Mouse (Mus musculus): ENCODE results near the gene Ostf1.

Ostf1 gene

GRCm38 (mm10) chr19:18568828-18569430 is 62.7 kb downstream of the Ostf1 start:
- in situ Hi-C loops (cut with MseI, MboI) = loop anchor here in 1 of 2 experiments (25.0 kb wide), 1 partner anchor 707 kb away; no protein-coding TSS in a partner anchor

GRCm38 (mm10) chr19:18567936-18568827 is 63.4 kb downstream of the Ostf1 start:
- in situ Hi-C loops (cut with MseI, MboI) = loop anchor here in 1 of 2 experiments (25.0 kb wide), 1 partner anchor 706 kb away; no protein-coding TSS in a partner anchor

GRCm38 (mm10) chr19:18567501-18567900 is 64.1 kb downstream of the Ostf1 start:
- in situ Hi-C loops (cut with MseI, MboI) = loop anchor here in 1 of 2 experiments (25.0 kb wide), 1 partner anchor 705 kb away; no protein-coding TSS in a partner anchor

- in situ Hi-C loops (cut with MseI, MboI) = loop anchor here in 1 of 2 experiments (25.0 kb wide), 1 partner anchor 695 kb away; no protein-coding TSS in a partner anchor
Measured at GRCm38 (mm10) chr19:18557708-18558107, 73.9 kb downstream of the Ostf1 start.

DNA sequence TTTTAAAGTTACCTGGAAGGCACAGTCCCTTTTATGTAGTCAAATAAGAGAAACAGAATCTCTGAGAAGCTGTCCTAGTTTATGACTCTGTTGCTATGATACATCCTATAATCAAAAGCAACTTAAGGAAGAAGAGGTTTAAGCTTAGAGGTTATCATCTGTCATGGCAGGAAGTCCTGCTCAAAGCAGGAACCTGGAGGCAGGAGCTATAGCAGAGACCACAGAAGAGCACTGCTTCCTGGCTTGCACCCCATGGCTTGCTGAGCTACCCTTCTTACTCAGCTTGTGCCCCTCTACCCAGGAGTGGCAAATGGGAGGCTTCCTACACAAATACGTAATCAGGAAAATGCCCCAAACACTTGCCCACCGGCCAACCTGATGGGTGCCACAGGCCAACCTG is 76.0 kb downstream of the Ostf1 start:
- in situ Hi-C loops (cut with MseI, MboI) = loop anchor here in 1 of 2 experiments (25.0 kb wide), 1 partner anchor 693 kb away; no protein-coding TSS in a partner anchor

DNA sequence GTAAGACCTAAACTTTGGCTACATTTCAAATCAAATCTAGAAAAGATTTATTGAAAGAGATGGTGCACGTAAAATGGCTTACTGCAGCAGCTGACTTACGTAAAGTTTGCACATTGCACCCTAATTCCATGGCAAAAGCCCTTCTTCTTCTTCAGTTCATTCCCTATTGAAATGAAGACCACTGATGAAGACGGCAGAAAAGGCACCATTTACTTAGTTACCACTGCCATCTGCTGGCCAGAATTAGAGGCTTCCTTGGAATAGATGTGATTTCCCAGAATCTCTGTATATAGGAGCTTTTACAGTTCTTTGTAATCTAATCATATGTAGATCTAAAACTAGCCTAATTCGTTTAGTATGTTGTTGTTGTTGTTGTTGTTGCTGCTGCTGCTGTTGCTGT is 83.0 kb downstream of the Ostf1 start:
- in situ Hi-C loops (cut with MseI, MboI) = loop anchor here in 1 of 2 experiments (25.0 kb wide), 1 partner anchor 686 kb away; no protein-coding TSS in a partner anchor

Measured in mouse trophoblast stem cell (cell line).